Mouse (Mus musculus) thymus, adult 2 months (tissue): ENCODE measurements around the gene Actr8.

Experiments
- CTCF ChIP-seq: fragments of 200-500 bp; IDR thresholded peaks from 2 replicates; pipeline ENCODE4 v1.5.1; 2012; ENCODE audit warnings: mild to moderate bottlenecking, control low read depth, low read length, moderate library complexity, borderline replicate concordance; ENCODE audit not compliant: control insufficient read depth, poor library complexity, insufficient read depth; ENCODE audit errors: extremely low read depth
- POLR2A ChIP-seq: fragments of 200-500 bp; IDR thresholded peaks from 2 replicates; pipeline ENCODE4 v1.6.1; 2012; ENCODE audit warnings: mild to moderate bottlenecking, low read length, control low read depth, moderate library complexity; ENCODE audit not compliant: control insufficient read depth, poor library complexity, insufficient read depth; ENCODE audit errors: extremely low read depth

DNA sequence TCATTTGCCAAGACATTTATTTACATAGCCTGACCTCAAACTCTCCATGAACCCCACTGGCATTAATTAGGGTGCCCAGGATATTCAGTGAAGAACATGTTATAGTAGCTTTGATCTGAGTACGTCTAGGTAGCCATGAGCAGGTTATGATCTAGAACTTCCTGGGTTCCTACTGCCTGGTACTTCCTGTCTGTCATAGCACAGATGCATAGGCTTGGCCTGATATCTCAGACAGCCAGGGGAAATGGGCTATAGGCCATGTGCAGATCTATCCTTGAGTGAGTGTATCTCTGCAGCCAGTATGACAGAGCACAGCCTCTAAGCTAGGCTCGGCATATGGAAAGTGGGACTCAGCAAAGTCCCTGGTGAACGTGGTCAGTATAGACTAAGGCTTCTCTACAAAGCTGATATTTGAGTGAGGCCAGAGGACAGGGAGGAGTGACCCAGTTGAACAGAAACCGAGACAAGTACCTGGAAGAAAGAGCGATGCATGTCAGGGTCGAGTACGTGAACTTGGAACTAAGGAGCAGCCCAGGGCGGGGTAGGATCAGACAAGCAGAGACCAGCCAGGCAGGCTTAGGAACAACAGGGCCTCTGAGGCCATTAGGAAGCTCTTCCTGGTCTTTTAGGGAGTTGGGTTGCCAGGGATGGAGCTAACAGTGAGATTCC lies 39.8 kb downstream of the Actr8 start:
- TF ChIP-seq CTCF: no peak
- no peak for TF ChIP-seq POLR2A
